Mouse (Mus musculus) ES-E14 (cell line): Measurements from ENCODE around the gene Ces1f.

Experiments
- HCFC1 ChIP-seq: IDR thresholded peaks from 2 replicates; pipeline ENCODE4 v1.6.1; 2012; ENCODE audit warnings: low read length, inconsistent platforms, borderline replicate concordance; ENCODE audit not compliant: insufficient read depth
- MAFK ChIP-seq: IDR thresholded peaks from 2 replicates; pipeline ENCODE4 v1.6.1; 2014; ENCODE audit warnings: mild to moderate bottlenecking, low read depth, low read length, inconsistent platforms; ENCODE audit not compliant: insufficient read depth
- ZC3H11A ChIP-seq: IDR thresholded peaks from 2 replicates; pipeline ENCODE4 v1.6.1; 2012; ENCODE audit warnings: low read depth, mild to moderate bottlenecking, inconsistent platforms, low read length, borderline replicate concordance
- ZNF384 ChIP-seq: IDR thresholded peaks from 2 replicates; pipeline ENCODE4 v1.6.1; 2012; ENCODE audit warnings: low read depth, low read length, inconsistent platforms

DNA sequence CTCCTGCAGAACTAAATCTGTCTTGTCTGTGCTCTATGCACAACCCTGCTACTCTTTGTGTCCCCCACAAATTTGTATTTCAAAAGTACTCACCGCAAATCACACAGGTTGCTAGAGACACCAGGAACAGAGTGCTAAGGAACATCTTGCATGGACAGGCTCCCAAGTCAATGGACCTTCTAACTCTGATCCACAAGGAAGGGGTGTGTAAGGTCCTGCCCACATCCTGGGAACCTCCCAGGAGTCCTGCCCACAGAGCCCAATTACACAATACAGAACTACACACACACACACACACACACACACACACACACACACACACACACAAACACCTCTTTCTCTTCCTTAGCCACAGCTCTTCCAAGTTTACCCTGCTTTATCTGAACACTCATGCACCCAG lies at the start of gene Ces1f:
- no peak for TF ChIP-seq HCFC1
- TF ChIP-seq ZNF384: no peak
- TF ChIP-seq ZC3H11A: no peak
- no peak for TF ChIP-seq MAFK
